Mouse (Mus musculus): ENCODE measurements at regions not wholly inside any gene's neighbourhood (a gene's known extent, or its start where the extent isn't known, plus 50 kb on each side); places are given as distances from the start of the nearest gene placed in this dataset.
"Not testable (repeated sequence)": the region's sequence is repeated elsewhere in the genome, so short reads cannot be mapped to it uniquely, and the experiment has no call there.

GRCm38 (mm10) chr13:74969244-74969643 is 120.4 kb upstream of the Pcsk1 start:
- DNase-seq (ENCODE audit: low spot score): no peak

- DNase-seq (ENCODE audit: low spot score): peak; percentile 42
Observed at GRCm38 (mm10) chr13:74955876-74956275, 133.8 kb upstream of the Pcsk1 start.

GRCm38 (mm10) chr13:74913655-74914054 is 105.0 kb upstream of the Cast start:
- not testable (repeated sequence) for DNase-seq (ENCODE audit: low spot score)

- DNase-seq (ENCODE audit: low spot score): no peak
Observed at GRCm38 (mm10) chr13:74903213-74904055, 94.8 kb upstream of the Cast start.

GRCm38 (mm10) chr13:74889859-74890469 is 81.4 kb upstream of the Cast start:
- DNase-seq (ENCODE audit: low spot score): no peak

GRCm38 (mm10) chr13:74867720-74868119 is 59.1 kb upstream of the Cast start:
- no peak for DNase-seq (ENCODE audit: low spot score)

GRCm38 (mm10) chr13:74864000-74864399 is 55.4 kb upstream of the Cast start:
- DNase-seq (ENCODE audit: low spot score): no peak

- DNase-seq (ENCODE audit: low spot score): no peak
Observed at GRCm38 (mm10) chr13:74861373-74861970, 52.9 kb upstream of the Cast start.
